In the genomic region with DNA sequence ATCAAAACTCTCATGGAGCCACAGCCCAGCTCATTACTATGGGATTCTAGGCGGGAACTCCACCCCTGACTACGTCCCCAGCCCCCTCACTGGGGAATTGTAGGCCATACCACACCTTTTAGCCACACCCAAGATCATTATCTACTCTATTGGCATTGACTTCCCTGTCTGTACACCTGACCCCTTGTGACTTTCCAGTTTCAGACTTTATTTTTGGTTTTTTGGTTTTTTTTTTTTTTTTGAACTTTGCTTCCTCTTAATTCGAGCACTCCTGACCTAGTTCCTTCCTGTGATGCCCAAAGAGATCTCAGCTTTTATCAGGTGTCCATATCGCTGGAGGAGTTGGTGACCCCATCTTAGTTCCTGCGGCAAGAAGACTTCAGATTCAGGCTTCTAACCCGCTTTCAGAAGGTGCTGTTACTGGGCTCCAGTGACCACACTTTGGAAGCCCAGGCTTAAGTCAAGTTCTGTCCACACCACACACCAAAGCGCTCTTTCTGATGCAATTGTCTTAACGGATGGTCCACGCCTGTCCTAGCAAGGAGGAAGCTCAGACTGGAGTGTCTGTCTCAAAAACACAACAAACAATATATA, we compare ENCODE assay signal across 9 mouse cellular contexts. TPM values are rescaled to one million over a fixed set of nuclear protein-coding genes. Genes with fewer than 3 reads are reported as not detected.
A peak's percentile ranks its signal among the peaks of the same experiment; 100 is the strongest.
DNase-seq lines count a peak whose midpoint lies in the region; ATAC-seq lines count a peak whose summit lies in the region.
"Had no signal": no experiment of that assay in that cellular context is flagged by ENCODE, and none has a peak within 500 bp of the region (broad histone marks: within the 10 kb centered on the region; RNA-seq: fewer than 3 reads in every experiment).

A gene (minus strand): TSS at position 71 of the 594 bp plus-strand sequence.

- no peaks in the 10 kb centered on the region for H3K36me3 ChIP-seq in lung, embryonic 15.5 days
- no peaks in the 10 kb centered on the region for H3K36me3 ChIP-seq in embryonic facial prominence, embryonic 15.5 days
- peaks cover 4% of the 10 kb centered on the region; the same call in 1 of the 2 replicates for H3K36me3 ChIP-seq in limb, embryonic 11.5 days (ENCODE audit: control insufficient read depth, insufficient read depth, low read length)
- no peaks in the 10 kb centered on the region for H3K36me3 ChIP-seq in neural tube, embryonic 14.5 days (ENCODE audit: control insufficient read depth, insufficient read depth, low read length)

- no peak for ATAC-seq in lung, embryonic 15.5 days (ENCODE audit: borderline replicate concordance, extremely low read depth, low FRiP score, low TSS enrichment)
- ATAC-seq in embryonic facial prominence, embryonic 15.5 days (ENCODE audit: insufficient number of reproducible peaks, low FRiP score, low TSS enrichment, low read depth) = no peak
- ATAC-seq in limb, embryonic 11.5 days (ENCODE audit: insufficient number of reproducible peaks, low FRiP score, low TSS enrichment, low read depth) = no peak
- ATAC-seq in neural tube, embryonic 14.5 days (ENCODE audit: low read depth) = no peak
- no peak for ATAC-seq in erythroid progenitor cell, adult 5-6 weeks (replicated peaks; ENCODE audit: low FRiP score, poor library complexity, severe bottlenecking)
- no peak for ATAC-seq in inflammation-experienced regulatory T-cells, adult 6 months

- H3K9ac ChIP-seq in lung, embryonic 15.5 days = peak within 1 kb of the TSS; percentile 6; the same call in 1 of the 2 replicates
- H3K9ac ChIP-seq in embryonic facial prominence, embryonic 15.5 days = no peak within 1 kb of the TSS
- no peak within 1 kb of the TSS for H3K9ac ChIP-seq in limb, embryonic 11.5 days (ENCODE audit: low read length)
- no peak within 1 kb of the TSS for H3K9ac ChIP-seq in neural tube, embryonic 14.5 days (replicated peaks; ENCODE audit: low read depth, low read length)

- no peaks in the 10 kb centered on the region for H3K9me3 ChIP-seq in lung, embryonic 15.5 days
- no peaks in the 10 kb centered on the region for H3K9me3 ChIP-seq in embryonic facial prominence, embryonic 15.5 days (replicated peaks)
- H3K9me3 ChIP-seq in limb, embryonic 11.5 days (ENCODE audit: control insufficient read depth, low read length) = no peaks in the 10 kb centered on the region
- H3K9me3 ChIP-seq in neural tube, embryonic 14.5 days (ENCODE audit: control insufficient read depth, low read length) = no peaks in the 10 kb centered on the region

- peaks cover 45% of the 10 kb centered on the region for H3K4me1 ChIP-seq in lung, embryonic 15.5 days
- peaks cover 46% of the 10 kb centered on the region for H3K4me1 ChIP-seq in embryonic facial prominence, embryonic 15.5 days
- peaks cover 20% of the 10 kb centered on the region for H3K4me1 ChIP-seq in limb, embryonic 11.5 days (ENCODE audit: control insufficient read depth, insufficient read depth, low read length)
- peaks cover 20% of the 10 kb centered on the region for H3K4me1 ChIP-seq in neural tube, embryonic 14.5 days (ENCODE audit: control insufficient read depth, insufficient read depth, low read length)

- peaks cover 10% of the 10 kb centered on the region; the same call in 1 of the 2 replicates for H3K27me3 ChIP-seq in lung, embryonic 15.5 days
- H3K27me3 ChIP-seq in embryonic facial prominence, embryonic 15.5 days = peaks cover 20% of the 10 kb centered on the region
- H3K27me3 ChIP-seq in limb, embryonic 11.5 days (ENCODE audit: control insufficient read depth, insufficient read depth, low read length) = peaks cover 19% of the 10 kb centered on the region
- H3K27me3 ChIP-seq in neural tube, embryonic 14.5 days (ENCODE audit: control insufficient read depth, insufficient read depth, low read length) = no peaks in the 10 kb centered on the region; the same call in 1 of the 2 replicates

- DNase-seq in lung, postnatal 14 days = no peak
- no peak for DNase-seq in limb, embryonic 11.5 days (ENCODE audit: low spot score)
- no peak for DNase-seq in frontal cortex, postnatal 25 days (ENCODE audit: low spot score in 2 of 2)
- DNase-seq: adrenal gland, adult 8-10 months had no signal

- H3K27ac ChIP-seq in lung, embryonic 15.5 days = peak within 1 kb of the TSS; percentile 91
- H3K27ac ChIP-seq in embryonic facial prominence, embryonic 15.5 days (replicated peaks) = peak within 1 kb of the TSS; percentile 75
- no peak within 1 kb of the TSS for H3K27ac ChIP-seq in limb, embryonic 11.5 days (replicated peaks; ENCODE audit: low read depth, low read length)
- H3K27ac ChIP-seq in neural tube, embryonic 14.5 days (ENCODE audit: low read depth, low read length) = no peak within 1 kb of the TSS

- 57% methylated on average over 9 of the region's 9 CpGs for WGBS in lung, embryonic 15.5 days
- 62% methylated on average over 9 of the region's 9 CpGs for WGBS in embryonic facial prominence, embryonic 15.5 days
- 73% methylated on average over 9 of the region's 9 CpGs for WGBS in limb, embryonic 11.5 days
- WGBS in neural tube, embryonic 14.5 days = 75% methylated on average over 9 of the region's 9 CpGs

- peak within 1 kb of the TSS; percentile 95 for H3K4me2 ChIP-seq in lung, embryonic 15.5 days
- peak within 1 kb of the TSS; percentile 88 for H3K4me2 ChIP-seq in embryonic facial prominence, embryonic 15.5 days (replicated peaks)
- H3K4me2 ChIP-seq in limb, embryonic 11.5 days (ENCODE audit: low read depth, severe bottlenecking) = peak within 1 kb of the TSS; percentile 94; the same call in 1 of the 2 replicates
- peak within 1 kb of the TSS; percentile 92; the same call in 1 of the 2 replicates for H3K4me2 ChIP-seq in neural tube, embryonic 14.5 days (ENCODE audit: low read depth, low read length)

- peak within 1 kb of the TSS; percentile 33 for H3K4me3 ChIP-seq in lung, embryonic 15.5 days
- peak within 1 kb of the TSS; percentile 75 for H3K4me3 ChIP-seq in embryonic facial prominence, embryonic 15.5 days (replicated peaks)
- no peak within 1 kb of the TSS; the same call in 1 of the 2 replicates for H3K4me3 ChIP-seq in limb, embryonic 11.5 days (ENCODE audit: low read depth, low read length)
- no peak within 1 kb of the TSS for H3K4me3 ChIP-seq in neural tube, embryonic 14.5 days (ENCODE audit: low read depth, low read length)

RNA-seq across cellular contexts. Expression of the gene that starts here (rescaled TPM):
- polyA plus RNA-seq in lung, embryonic 15.5 days (2015; fragmentation: Nextera tagmentation; extraction: Ambion mirVana) = 26.4 and 28.8 TPM in 2 replicates
- 15.1 and 22.6 TPM in 2 replicates for polyA plus RNA-seq in embryonic facial prominence, embryonic 15.5 days (2015; fragmentation: Nextera tagmentation; extraction: Ambion mirVana)
- 2.0 TPM in 2 replicates for polyA plus RNA-seq in limb, embryonic 11.5 days (2014; fragmentation: Nextera tagmentation; extraction: Ambion mirVana)
- 2.6 and 4.4 TPM in 2 replicates for polyA plus RNA-seq in neural tube, embryonic 14.5 days (2014; fragmentation: Nextera tagmentation; extraction: Ambion mirVana)
- total RNA-seq in erythroid progenitor cell, adult 5-6 weeks (2015; ENCODE audit: low replicate concordance) = 3.2 TPM in 1 of 2 replicates, not detected in the other
- total RNA-seq in erythroid progenitor cell, adult 5-6 weeks (2017; ENCODE audit: low replicate concordance) = 0.23 TPM in 1 of 2 replicates, not detected in the other
- 1 to 10 TPM; 1.7 to 3.2 (median 1.9) TPM for polyA plus RNA-seq in inflammation-experienced regulatory T-cells, adult 6 months (2017; shearing (Covaris generic))

Comparison
In these comparisons a context has a peak if more than half of its experiments do, and no peak if none do; other contexts are left out.
1. H3K27ac ChIP-seq: peak in lung, embryonic 15.5 days (single experiment) and embryonic facial prominence, embryonic 15.5 days (single experiment); none in limb, embryonic 11.5 days (single experiment) and neural tube, embryonic 14.5 days (single experiment).
2. H3K4me3 ChIP-seq: peak in lung, embryonic 15.5 days (single experiment) and embryonic facial prominence, embryonic 15.5 days (single experiment); none in limb, embryonic 11.5 days (single experiment) and neural tube, embryonic 14.5 days (single experiment).
3. Peak in every context shown above with its lines, with median percentiles within 50 percentile points of each other: H3K4me2 ChIP-seq.